Mouse (Mus musculus) B cell, adult 2 months (primary cell): ENCODE data around the gene S1pr5.
"Not testable (repeated sequence)": the region's sequence is repeated elsewhere in the genome, so short reads cannot be mapped to it uniquely, and the experiment has no call there.

ENCODE experiments used
- DNase-seq, 2 experiments: peaks; one replicate each; pipeline ENCODE4 v3.0.0; 2022

Gene S1pr5

GRCm38 (mm10) chr9:21235341-21235740 is 12.9 kb downstream of the S1pr5 start:
- no peak for DNase-seq

GRCm38 (mm10) chr9:21233805-21234204 is 14.4 kb downstream of the S1pr5 start:
- DNase-seq: no peak

- DNase-seq: no peak
These were observed 14.9 kb downstream of the S1pr5 start for GRCm38 (mm10) chr9:21233366-21233765.

GRCm38 (mm10) chr9:21232867-21233266 is 15.4 kb downstream of the S1pr5 start:
- DNase-seq: no peak

- DNase-seq: no peak
These were observed 16.7 kb downstream of the S1pr5 start for GRCm38 (mm10) chr9:21231551-21231950.

DNA sequence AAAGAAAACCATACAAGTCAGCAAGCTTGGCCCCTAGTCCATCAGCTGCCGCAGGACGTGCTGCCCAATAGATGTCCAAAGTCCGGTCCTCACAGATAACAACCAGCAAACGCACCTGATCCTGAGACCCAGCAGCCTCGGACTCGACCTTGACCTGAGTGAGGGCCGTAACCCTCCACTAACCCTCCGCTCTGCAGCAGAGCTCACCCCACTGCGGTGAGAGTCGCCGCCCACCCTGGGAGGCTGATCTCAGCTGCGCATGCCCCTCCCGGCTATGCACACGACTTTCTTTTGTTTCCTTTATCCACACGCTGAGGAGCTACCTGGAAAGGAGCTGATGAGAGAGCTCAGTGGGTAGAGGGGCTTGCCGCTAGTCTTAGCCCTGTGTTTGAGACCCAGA is 20.9 kb downstream of the S1pr5 start:
- no peak for DNase-seq

- DNase-seq: no peak
These were observed 22.9 kb downstream of the S1pr5 start for GRCm38 (mm10) chr9:21225415-21225758.

DNA sequence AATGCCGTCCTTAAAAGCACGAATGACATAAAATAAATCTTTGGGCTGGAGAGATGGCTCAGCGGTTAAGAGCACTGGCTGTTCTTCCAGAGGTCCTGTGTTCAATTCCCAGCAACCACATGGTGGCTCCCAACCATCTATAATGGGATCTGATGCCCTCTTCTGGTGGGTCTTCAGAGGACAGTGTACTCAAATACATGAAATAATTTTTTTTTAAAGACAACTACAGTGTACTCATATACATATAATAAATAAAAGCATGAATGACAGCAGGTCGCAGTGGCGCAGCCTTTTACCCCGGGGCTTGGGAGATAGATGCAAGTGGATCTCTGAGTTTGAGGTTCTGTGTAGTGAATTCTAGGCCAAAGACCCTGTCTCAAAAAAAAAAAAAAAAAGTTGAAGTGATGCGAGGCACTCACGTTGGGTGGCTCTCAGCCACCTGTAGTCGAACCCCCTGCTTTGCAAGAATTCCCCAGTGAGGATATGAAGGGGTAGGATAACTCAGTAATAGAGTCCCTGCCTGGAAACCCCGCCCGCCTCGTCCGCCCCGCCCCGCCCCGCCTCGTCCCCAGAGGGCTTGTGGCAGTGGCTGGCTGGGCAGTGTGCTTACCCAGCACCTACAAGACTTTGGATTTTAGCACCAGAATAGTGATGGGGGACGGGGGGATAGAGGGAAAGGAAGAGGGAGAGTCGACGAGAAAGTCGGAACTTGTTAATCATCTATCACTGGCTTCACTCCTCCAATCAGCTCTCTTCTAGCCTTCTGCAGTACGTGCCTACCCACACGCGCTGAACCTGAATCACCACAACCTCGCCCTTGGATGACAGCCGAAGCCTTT is 23.4 kb downstream of the S1pr5 start:
- peak; percentile 61 to 63 for DNase-seq

- DNase-seq: no peak
These were observed 24.3 kb downstream of the S1pr5 start for GRCm38 (mm10) chr9:21223906-21224305.

GRCm38 (mm10) chr9:21223490-21223889 is 24.8 kb downstream of the S1pr5 start:
- DNase-seq: not testable (repeated sequence)

- DNase-seq: peak; percentile 62 to 67
These were observed 26.8 kb downstream of the S1pr5 start for GRCm38 (mm10) chr9:21221383-21221929.

DNA sequence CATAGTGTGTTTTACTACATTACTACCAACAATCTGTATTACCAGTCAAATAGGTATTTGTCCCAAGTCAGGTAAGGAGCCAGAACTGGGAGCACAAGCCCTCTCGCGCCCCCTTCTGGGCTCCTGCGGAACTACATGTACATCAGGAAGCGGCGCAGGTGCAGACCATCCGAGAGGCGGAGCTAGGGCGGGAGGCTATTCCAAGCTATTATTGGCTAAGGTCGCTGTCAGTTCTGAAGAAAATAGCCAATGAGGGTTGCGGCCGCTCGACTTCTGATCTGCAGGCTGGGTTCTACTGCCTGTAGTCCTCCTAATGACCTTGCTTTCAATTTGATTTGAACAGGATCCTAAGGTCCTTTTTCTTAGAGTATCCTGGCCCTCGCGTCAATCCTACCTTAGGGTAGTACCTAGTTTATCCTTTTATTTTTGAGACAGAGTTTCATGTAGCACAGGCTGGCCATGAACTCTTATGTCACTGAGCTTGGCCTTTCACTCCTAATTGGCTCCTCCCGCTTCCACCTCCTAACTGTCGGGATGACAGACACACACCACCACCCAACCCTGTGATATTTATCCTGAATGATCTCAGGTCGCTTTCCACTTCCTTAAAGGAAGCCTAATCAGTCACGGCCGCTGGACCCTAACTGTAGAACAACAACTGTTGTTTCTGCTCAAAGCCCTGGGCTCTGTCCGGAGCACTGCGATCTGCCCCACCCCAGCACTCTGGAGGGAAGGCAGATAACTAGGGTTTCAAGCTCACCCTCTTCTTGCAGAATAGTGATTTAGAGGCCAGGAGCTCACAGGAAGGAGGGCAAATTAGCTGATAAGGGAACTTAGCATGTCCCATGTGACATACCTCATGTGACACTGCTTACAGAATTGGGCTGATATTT is 27.5 kb downstream of the S1pr5 start:
- peak; percentile 95 to 96 for DNase-seq

DNA sequence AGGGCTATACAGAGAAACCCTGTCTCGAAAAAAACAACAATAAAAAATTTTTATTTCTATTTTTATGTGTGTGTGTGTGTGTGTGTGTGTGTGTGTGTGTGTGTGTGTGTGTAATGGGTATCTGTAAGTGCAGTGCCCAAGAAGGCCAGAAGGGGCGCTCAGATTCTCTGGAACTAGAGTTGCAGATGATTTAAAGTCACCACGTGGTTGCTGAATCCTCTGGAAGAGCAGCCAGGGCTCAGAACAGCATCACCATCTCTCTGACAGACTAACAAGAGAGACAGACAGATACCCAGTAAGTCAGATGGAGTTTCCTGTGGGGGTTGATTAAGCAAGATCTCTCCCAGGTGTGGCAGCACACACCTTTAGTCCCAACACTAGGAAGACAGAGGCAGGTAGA is 28.4 kb downstream of the S1pr5 start:
- peak; percentile 53 to 56 for DNase-seq

DNA sequence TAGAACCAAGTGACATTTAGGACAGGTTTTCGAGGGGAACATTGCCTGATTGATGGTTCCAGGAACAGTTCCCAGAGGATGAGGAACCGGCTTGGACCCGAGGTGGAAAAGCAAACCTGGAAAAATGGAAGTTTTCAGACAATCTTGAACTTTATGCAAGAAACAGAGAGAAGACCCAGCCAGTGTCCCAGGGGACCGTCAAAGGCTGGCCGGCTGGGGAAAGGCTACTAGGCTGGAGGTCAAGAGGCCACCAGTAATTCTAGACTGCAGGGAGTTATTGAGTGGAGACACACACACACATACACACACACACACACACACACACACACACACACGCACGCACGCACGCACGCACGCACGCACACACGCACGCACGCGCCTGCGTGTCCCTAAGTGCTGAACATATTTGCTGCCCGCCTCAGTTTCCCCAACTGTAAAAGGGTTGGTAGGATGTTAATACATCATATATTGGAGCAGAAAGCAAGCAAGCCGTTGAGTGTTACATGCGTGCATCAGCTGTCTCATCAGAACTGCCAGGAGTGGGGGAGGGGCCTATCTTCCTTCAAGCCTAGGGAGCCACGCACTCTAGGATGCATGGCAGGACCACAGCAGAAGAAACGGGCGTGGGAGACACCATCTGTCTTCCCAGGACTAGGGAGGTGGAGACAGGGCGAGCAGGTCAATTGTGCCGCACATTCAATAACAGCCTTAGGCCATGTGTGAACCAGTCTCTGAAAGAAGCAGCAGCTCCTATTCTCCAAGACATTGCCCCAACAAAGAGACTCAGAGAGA is 32.0 kb downstream of the S1pr5 start:
- no peak for DNase-seq

- peak; percentile 31 to 32 for DNase-seq
These were observed 34.5 kb downstream of the S1pr5 start for GRCm38 (mm10) chr9:21213617-21214190.

DNA sequence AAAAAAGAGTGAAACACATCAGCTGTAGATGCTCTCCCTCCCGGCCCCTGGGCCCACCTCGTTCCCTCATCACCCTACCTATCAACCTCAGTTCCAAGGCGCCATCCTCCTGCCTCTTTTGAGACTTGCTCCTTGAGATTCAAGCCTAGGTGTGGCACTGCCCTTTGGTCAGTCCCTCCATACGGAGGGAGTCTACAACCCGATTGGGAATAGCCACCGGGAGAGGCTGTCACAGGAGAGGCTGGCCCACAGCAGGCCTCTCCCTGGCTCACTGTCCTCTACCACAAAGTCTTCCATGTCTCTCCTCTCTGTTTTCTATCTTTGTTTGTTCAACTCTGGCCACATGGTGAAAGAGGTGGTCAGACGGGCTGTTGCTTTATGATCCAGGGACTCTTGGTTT is 36.6 kb downstream of the S1pr5 start:
- DNase-seq: no peak

DNA sequence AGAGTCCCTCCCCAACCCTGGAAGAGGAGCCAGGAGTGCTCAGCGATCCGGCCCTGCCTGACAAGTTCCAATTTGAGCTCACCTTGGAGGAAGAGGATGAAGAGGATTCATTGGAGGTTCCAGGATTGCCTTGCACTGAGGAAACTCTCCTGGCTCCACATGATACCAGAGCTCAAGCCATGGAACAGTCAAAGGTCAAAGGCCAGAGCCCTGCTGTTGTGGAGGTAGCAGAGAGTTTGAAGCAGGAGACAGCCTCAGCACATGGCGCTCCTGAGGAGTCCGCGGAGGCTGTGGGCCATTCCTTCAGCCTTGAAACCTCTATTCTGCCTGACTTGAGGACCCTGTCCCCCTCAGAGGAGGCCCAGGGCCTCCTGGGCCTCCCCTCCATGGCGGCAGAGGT is 37.4 kb downstream of the S1pr5 start:
- DNase-seq: no peak

GRCm38 (mm10) chr9:21208626-21209025 is 39.6 kb downstream of the S1pr5 start:
- no peak for DNase-seq

- no peak for DNase-seq
These were observed 41.4 kb downstream of the S1pr5 start for GRCm38 (mm10) chr9:21206848-21207247.

DNA sequence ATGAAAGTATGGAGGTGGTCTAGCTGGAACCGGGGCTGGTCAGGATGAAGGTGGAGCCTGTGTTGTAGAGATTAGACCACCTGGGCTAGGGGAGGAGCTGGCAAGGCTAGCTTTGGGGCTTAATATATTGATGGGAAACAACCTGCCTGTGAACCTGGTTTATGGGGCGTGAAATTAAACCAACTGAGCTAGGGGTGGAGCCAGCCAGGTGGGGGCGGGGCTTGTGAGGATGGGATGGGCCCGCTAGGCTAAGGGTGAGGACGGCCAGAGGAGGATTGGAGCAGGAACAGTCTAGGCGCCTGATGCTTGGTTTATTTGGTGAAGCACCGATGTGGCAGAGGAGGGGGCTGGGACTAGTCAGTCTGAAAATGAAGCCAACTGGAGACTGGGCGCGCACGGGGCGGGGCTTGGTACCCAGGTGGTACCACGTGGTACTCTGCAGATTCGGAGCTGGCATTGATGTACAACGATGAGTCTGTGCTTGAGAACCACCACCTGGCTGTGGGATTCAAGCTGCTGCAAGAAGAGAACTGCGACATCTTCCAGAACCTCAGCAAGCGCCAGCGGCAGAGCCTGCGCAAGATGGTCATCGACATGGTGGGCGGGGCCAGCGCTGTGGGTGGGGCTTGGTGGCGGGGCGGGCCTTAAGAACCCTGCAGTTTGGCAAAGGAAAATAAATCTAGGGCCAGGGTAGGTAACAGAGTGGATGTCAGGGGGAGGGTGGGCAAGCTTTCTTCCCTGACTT is 43.5 kb downstream of the S1pr5 start:
- DNase-seq: peak; percentile 67 to 69

DNA sequence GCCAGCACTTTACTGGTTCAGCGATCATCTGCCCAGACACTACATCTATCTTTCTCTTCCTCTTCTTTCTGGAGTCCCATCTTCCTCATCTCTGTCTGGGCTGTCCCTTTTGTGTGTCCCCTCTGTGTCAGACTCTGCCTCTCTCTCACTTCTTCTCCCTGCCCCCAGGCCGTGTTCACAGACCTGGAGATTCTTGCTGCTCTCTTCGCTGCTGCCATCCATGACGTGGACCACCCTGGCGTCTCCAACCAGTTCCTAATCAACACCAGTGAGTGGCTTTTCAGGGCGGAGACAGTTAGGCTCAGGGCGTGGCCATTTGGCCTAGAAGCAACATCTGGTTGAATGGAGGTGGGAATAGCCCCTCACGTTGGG is 44.1 kb downstream of the S1pr5 start:
- peak; percentile 42 to 45 for DNase-seq

DNA sequence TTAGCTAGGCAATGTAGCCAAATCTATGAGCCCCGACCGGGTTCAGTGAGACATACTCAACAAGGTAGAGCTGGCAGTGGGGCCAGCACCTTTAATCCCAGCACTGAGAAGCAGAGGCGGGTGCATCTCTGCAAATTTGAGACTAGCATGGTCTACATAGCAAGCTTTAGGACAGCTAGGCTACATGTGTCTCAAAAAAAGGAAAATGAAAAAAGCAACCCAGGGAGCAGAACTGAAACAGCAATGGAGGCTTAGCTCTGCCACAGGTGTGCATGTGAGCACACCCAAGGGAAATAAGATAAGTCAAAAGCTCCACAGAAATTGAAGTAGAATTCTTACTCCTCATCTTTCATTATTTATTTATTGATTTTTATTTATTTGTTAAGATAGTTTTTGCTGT is 49.3 kb downstream of the S1pr5 start:
- DNase-seq: no peak
